Mouse (Mus musculus) gastrocnemius, adult 18-20 months (tissue): ENCODE measurements around the gene Snrnp25. TPM values are rescaled to one million over a fixed set of nuclear protein-coding genes. Genes with fewer than 3 reads are reported as not detected.

Source experiments
- DNase-seq: peaks from one replicate; pipeline ENCODE4 v3.0.0; 2021; ENCODE audit warnings: low spot score
- total RNA-seq, 2 experiments: library from RNA; stranded (reverse); gene quantifications; 2 replicates each; pipeline ENCODE4 v1.2.3; 2021

The Snrnp25 gene
- total RNA-seq, 2 experiments from 2014 or later, result 9.3 to 12.1 TPM

- DNase-seq, result no peak
These were observed 38.2 kb downstream of the Snrnp25 start for GRCm38 (mm10) chr11:32243205-32243955.

GRCm38 (mm10) chr11:32244064-32244463 lies 38.8 kb downstream of the Snrnp25 start:
- DNase-seq, result peak; percentile 56

- DNase-seq, result no peak
These were observed 39.4 kb downstream of the Snrnp25 start for GRCm38 (mm10) chr11:32244617-32245016.

- no peak for DNase-seq
These were observed 40.4 kb downstream of the Snrnp25 start for GRCm38 (mm10) chr11:32245614-32246013.

GRCm38 (mm10) chr11:32247068-32247467 lies 41.9 kb downstream of the Snrnp25 start:
- no peak for DNase-seq

- DNase-seq, result no peak
These were observed 43.1 kb downstream of the Snrnp25 start for GRCm38 (mm10) chr11:32248350-32248749.

GRCm38 (mm10) chr11:32250880-32251763 lies 45.9 kb downstream of the Snrnp25 start:
- DNase-seq, result no peak

- DNase-seq, result no peak
These were observed 47.9 kb downstream of the Snrnp25 start for GRCm38 (mm10) chr11:32253121-32253520.

- DNase-seq, result no peak
These were observed 50.9 kb downstream of the Snrnp25 start for GRCm38 (mm10) chr11:32256146-32256545.

- no peak for DNase-seq
These were observed 51.4 kb downstream of the Snrnp25 start for GRCm38 (mm10) chr11:32256566-32256965.

Other genes starting within 250 kb of the Snrnp25 start
- gene 4930524B15Rik, start 239.8 kb upstream of the Snrnp25 start, total RNA-seq, result not detected
- not detected for gene Nsg2, start 205.0 kb upstream of the Snrnp25 start, total RNA-seq
- not detected for gene Il9r, start 5.1 kb upstream of the Snrnp25 start, total RNA-seq
- 10 to 100 TPM; 17.8 to 17.9 TPM for gene Rhbdf1, start 16.9 kb downstream of the Snrnp25 start, total RNA-seq
- gene Mpg, start 21.1 kb downstream of the Snrnp25 start, total RNA-seq, result 1 to 10 TPM; 4.1 to 4.4 TPM
- 10 to 100 TPM; 20.1 to 27.4 TPM for gene Nprl3, start 62.3 kb downstream of the Snrnp25 start, total RNA-seq
- gene Hba-x, start 71.0 kb downstream of the Snrnp25 start, total RNA-seq, result not detected
- 100 to 1,000 TPM; 316 to 399 TPM for gene Hba-a1, start 78.1 kb downstream of the Snrnp25 start, total RNA-seq
- gene Hbq1b, start 81.5 kb downstream of the Snrnp25 start, total RNA-seq, result not detected
- gene Hba-a2, start 91.1 kb downstream of the Snrnp25 start, total RNA-seq, result 100 to 1,000 TPM; 266 to 304 TPM
- not detected for gene Hbq1a, start 94.7 kb downstream of the Snrnp25 start, total RNA-seq
- 1 to 10 TPM; 4.2 to 4.6 TPM for gene Sh3pxd2b, start 142.4 kb downstream of the Snrnp25 start, total RNA-seq
- gene Ubtd2, start 250.0 kb downstream of the Snrnp25 start, total RNA-seq, result 1 to 10 TPM; 7.2 to 7.7 TPM